Mouse (Mus musculus): ENCODE data around the gene Mtnr1a. TPM values are rescaled to one million over a fixed set of nuclear protein-coding genes. Genes with fewer than 3 reads are reported as not detected.

The Mtnr1a gene
- total and polyA plus RNA-seq, 3 experiments, result not detected

GRCm38 (mm10) chr8:45117588-45117987 lies 48.7 kb downstream of the Mtnr1a start:
- in situ Hi-C loops (cut with MboI; ENCODE audit: low pct_ligation_motif_present, low pct_unique_long_range_greater_than_20kb, low sequenced_read_pairs) (no loop called here), dilution Hi-C loops (cut with MboI; ENCODE audit: extremely low pct_ligation_motif_present, extremely low pct_unique_long_range_greater_than_20kb, low sequenced_read_pairs) (no loop called here)
- H3K9ac ChIP-seq (ENCODE audit: insufficient read depth, low read depth), result no peak overlapping the region
- H3K4me3 ChIP-seq (replicated peaks in 1 of 3; ENCODE audit: low read depth in 2 of 3, low read length in 2 of 3, poor library complexity in 1 of 3), result no peak overlapping the region
- no peaks in the 10 kb centered on the region for H3K4me1 ChIP-seq (ENCODE audit: control insufficient read depth in 1 of 2, insufficient read depth in 2 of 2)
- H3K4me2 ChIP-seq (ENCODE audit: insufficient read depth, low read depth, poor library complexity, severe bottlenecking), result no peak overlapping the region
- peaks cover 56% of the 10 kb centered on the region for H3K9me3 ChIP-seq (replicated peaks; ENCODE audit: low read length)
- no peak for TF ChIP-seq POLR2A (IDR thresholded peaks at IDR 0.05; ENCODE audit: low read depth, low read length)
- no peak for TF ChIP-seq HCFC1 (IDR thresholded peaks at IDR 0.05; ENCODE audit: low read depth, low read length)
- TF ChIP-seq BHLHE40 (IDR thresholded peaks at IDR 0.05; ENCODE audit: low read depth, low read length), result no peak
- TF ChIP-seq TCF12 (IDR thresholded peaks at IDR 0.05; ENCODE audit: low read depth, low read length), result no peak
- no peak for TF ChIP-seq NRF1 (IDR thresholded peaks at IDR 0.05; ENCODE audit: low read depth, low read length)
- no peak for TF ChIP-seq PAX5 (IDR thresholded peaks at IDR 0.05; ENCODE audit: low read length)
- no peak overlapping the region for H3K27ac ChIP-seq (ENCODE audit: insufficient read depth, low read depth)
- no peaks in the 10 kb centered on the region for H3K36me3 ChIP-seq (replicated peaks in 1 of 2; ENCODE audit: control insufficient read depth in 1 of 2, insufficient read depth in 1 of 2, low read length in 1 of 2)
- H3K27me3 ChIP-seq (replicated peaks), result no peaks in the 10 kb centered on the region
- no peak for DNase-seq (ENCODE audit: extremely low read depth)
- no peaks in the 10 kb centered on the region for H3K79me2 ChIP-seq (replicated peaks; ENCODE audit: control insufficient read depth, extremely low read depth, insufficient read depth, poor library complexity, severe bottlenecking)

GRCm38 (mm10) chr8:45125680-45126079 lies 56.7 kb downstream of the Mtnr1a start:
- dilution Hi-C loops (cut with MboI; ENCODE audit: extremely low pct_ligation_motif_present, extremely low pct_unique_long_range_greater_than_20kb, low sequenced_read_pairs) (no loop called here), in situ Hi-C loops (cut with MboI; ENCODE audit: low pct_ligation_motif_present, low pct_unique_long_range_greater_than_20kb, low sequenced_read_pairs) (no loop called here)
- H3K27ac ChIP-seq (ENCODE audit: insufficient read depth, low read depth), result no peak overlapping the region
- peaks cover 41% of the 10 kb centered on the region for H3K9me3 ChIP-seq (replicated peaks; ENCODE audit: low read length)
- H3K4me3 ChIP-seq (replicated peaks in 1 of 3; ENCODE audit: low read depth in 2 of 3, low read length in 2 of 3, poor library complexity in 1 of 3), result no peak overlapping the region
- no peak for DNase-seq (ENCODE audit: extremely low read depth)
- no peak for TF ChIP-seq E2F4 (IDR thresholded peaks at IDR 0.05; ENCODE audit: insufficient replicate concordance, low read depth, low read length)
- no peak for TF ChIP-seq GABPA (IDR thresholded peaks at IDR 0.05; ENCODE audit: insufficient replicate concordance, low read depth, low read length)
- no peak for TF ChIP-seq CHD1 (IDR thresholded peaks at IDR 0.05; ENCODE audit: low read depth, low read length)
- TF ChIP-seq NRF1 (IDR thresholded peaks at IDR 0.05; ENCODE audit: low read depth, low read length), result no peak
- H3K79me2 ChIP-seq (replicated peaks; ENCODE audit: control insufficient read depth, extremely low read depth, insufficient read depth, poor library complexity, severe bottlenecking), result no peaks in the 10 kb centered on the region
- no peak overlapping the region for H3K4me2 ChIP-seq (ENCODE audit: insufficient read depth, low read depth, poor library complexity, severe bottlenecking)
- H3K4me1 ChIP-seq (ENCODE audit: control insufficient read depth in 1 of 2, insufficient read depth in 2 of 2), result no peaks in the 10 kb centered on the region
- no peak overlapping the region for H3K9ac ChIP-seq (ENCODE audit: insufficient read depth, low read depth)
- H3K36me3 ChIP-seq (replicated peaks in 1 of 2; ENCODE audit: control insufficient read depth in 1 of 2, insufficient read depth in 1 of 2, low read length in 1 of 2), result no peaks in the 10 kb centered on the region
- H3K27me3 ChIP-seq (replicated peaks), result no peaks in the 10 kb centered on the region

Other genes with a start within 250 kb of the Mtnr1a start
- under 0.01 TPM in 2 replicates for gene Fat1, start 133.7 kb upstream of the Mtnr1a start, total RNA-seq (2012; rRNA removed)
- not detected in 2 replicates for gene Fat1, start 133.7 kb upstream of the Mtnr1a start, total RNA-seq (2014; rRNA removed)
- gene Fat1, start 133.7 kb upstream of the Mtnr1a start, polyA plus RNA-seq (2012; ENCODE audit: insufficient read length, low read depth), result not detected in 2 replicates
- gene F11, start 192.9 kb downstream of the Mtnr1a start, total RNA-seq (2012; rRNA removed), result not detected in 2 replicates
- not detected in 2 replicates for gene F11, start 192.9 kb downstream of the Mtnr1a start, total RNA-seq (2014; rRNA removed)
- not detected in 2 replicates for gene F11, start 192.9 kb downstream of the Mtnr1a start, polyA plus RNA-seq (2012; ENCODE audit: insufficient read length, low read depth)
- not detected in 2 replicates for gene Klkb1, start 225.7 kb downstream of the Mtnr1a start, total RNA-seq (2012; rRNA removed)
- not detected in 2 replicates for gene Klkb1, start 225.7 kb downstream of the Mtnr1a start, total RNA-seq (2014; rRNA removed)
- 0.04 TPM in 1 of 2 replicates, not detected in the other for gene Klkb1, start 225.7 kb downstream of the Mtnr1a start, polyA plus RNA-seq (2012; ENCODE audit: insufficient read length, low read depth)
- not detected in 2 replicates for gene Gm45753, start 239.3 kb downstream of the Mtnr1a start, total RNA-seq (2012; rRNA removed)
- gene Gm45753, start 239.3 kb downstream of the Mtnr1a start, total RNA-seq (2014; rRNA removed), result not detected in 2 replicates
- gene Gm45753, start 239.3 kb downstream of the Mtnr1a start, polyA plus RNA-seq (2012; ENCODE audit: insufficient read length, low read depth), result not detected in 2 replicates